Mouse (Mus musculus): ENCODE measurements at regions not wholly inside any gene's neighbourhood (a gene's known extent, or its start where the extent isn't known, plus 50 kb on each side); places are given as distances from the start of the nearest gene placed in this dataset.

GRCm38 (mm10) chr4:80691774-80692485, 142.0 kb upstream of the Tyrp1 start:
- no peak for DNase-seq

GRCm38 (mm10) chr4:80712698-80713097, 121.2 kb upstream of the Tyrp1 start:
- no peak for DNase-seq

- DNase-seq, result peak in 1 of 2 experiments; percentile 15
These were observed 88.8 kb upstream of the Tyrp1 start for GRCm38 (mm10) chr4:80744975-80745734.

- no peak for DNase-seq
These were observed 81.7 kb upstream of the Tyrp1 start for GRCm38 (mm10) chr4:80752259-80752658.

- no peak for DNase-seq
These were observed 77.8 kb upstream of the Tyrp1 start for GRCm38 (mm10) chr4:80756114-80756513.

- DNase-seq, result no peak
These were observed 69.9 kb upstream of the Tyrp1 start for GRCm38 (mm10) chr4:80764024-80764423.

- peak; percentile 88 to 90 for DNase-seq
These were observed 68.1 kb upstream of the Tyrp1 start for GRCm38 (mm10) chr4:80765781-80766180.

- DNase-seq, result no peak
These were observed 66.5 kb upstream of the Tyrp1 start for GRCm38 (mm10) chr4:80767447-80767846.

Data from cerebellum, postnatal 14 days (tissue).